Mouse (Mus musculus): ENCODE results near the gene Hist1h3f. TPM values are rescaled to one million over a fixed set of nuclear protein-coding genes. Genes with fewer than 3 reads are reported as not detected.
"Not testable (repeated sequence)": the region's sequence is repeated elsewhere in the genome, so short reads cannot be mapped to it uniquely, and the experiment has no call there.

Gene Hist1h3f
- polyA plus RNA-seq, 1 experiment: not detected

GRCm38 (mm10) chr13:23542225-23542980, 1.4 kb upstream of the Hist1h3f start:
- not testable (repeated sequence) for H3K27ac ChIP-seq (replicated peaks; ENCODE audit: low read depth, low read length); H3K4me1 ChIP-seq (ENCODE audit: control insufficient read depth, insufficient read depth, insufficient read length, low read length)
- H3K4me3 ChIP-seq (ENCODE audit: insufficient read depth, low read depth, low read length): peak overlapping the region; percentile 74

GRCm38 (mm10) chr13:23542999-23543607, 749 bp upstream of the Hist1h3f start, which contains the start of gene Hist1h2bh:
Hist1h2bh (minus strand) TSS chr13:23543392.
- H3K4me3 ChIP-seq (ENCODE audit: insufficient read depth, low read depth, low read length): peak within 1 kb of the TSS; percentile 74

GRCm38 (mm10) chr13:23544787-23545120, 902 bp downstream of the Hist1h3f start:
- not testable (repeated sequence) for H3K27ac ChIP-seq (replicated peaks; ENCODE audit: low read depth, low read length)

More at GRCm38 (mm10) chr13:23542999-23543607, 749 bp upstream of the Hist1h3f start, which contains the start of gene Hist1h2bh:
- 0 out of 2 replicates have a peak within 1 kb of the TSS, but pooled peaks have one; percentile 40 for H3K27ac ChIP-seq (replicated peaks; ENCODE audit: low read depth, low read length)
- not testable (repeated sequence) for H3K4me1 ChIP-seq (ENCODE audit: control insufficient read depth, insufficient read depth, insufficient read length, low read length)

GRCm38 (mm10) chr13:23546694-23547093, 2.8 kb downstream of the Hist1h3f start:
- Histone ChIP-seq H3K27ac (replicated peaks; ENCODE audit: low read depth, low read length) (no peak overlapping the region), H3K4me1 (ENCODE audit: control insufficient read depth, insufficient read depth, insufficient read length, low read length) (no peaks in the 10 kb centered on the region), H3K4me3 (ENCODE audit: insufficient read depth, low read depth, low read length) (no peak overlapping the region)

More at GRCm38 (mm10) chr13:23544787-23545120, 902 bp downstream of the Hist1h3f start:
- peak overlapping the region; percentile 84 for H3K4me3 ChIP-seq (ENCODE audit: insufficient read depth, low read depth, low read length)
- not testable (repeated sequence) for H3K4me1 ChIP-seq (ENCODE audit: control insufficient read depth, insufficient read depth, insufficient read length, low read length)

GRCm38 (mm10) chr13:23550761-23551145, 6.9 kb downstream of the Hist1h3f start:
- H3K4me3 ChIP-seq (ENCODE audit: insufficient read depth, low read depth, low read length): peak overlapping the region; percentile 50; the same call in 1 of the 2 replicates
- H3K27ac ChIP-seq (replicated peaks; ENCODE audit: low read depth, low read length): no peak overlapping the region
- H3K4me1 ChIP-seq (ENCODE audit: control insufficient read depth, insufficient read depth, insufficient read length, low read length): no peaks in the 10 kb centered on the region

GRCm38 (mm10) chr13:23551146-23551834, 7.4 kb downstream of the Hist1h3f start, which contains the start of gene Hist1h4f:
Hist1h4f (minus strand) TSS chr13:23551648.
- 0 out of 2 replicates have a peak within 1 kb of the TSS, but pooled peaks have one; percentile 5 for H3K27ac ChIP-seq (replicated peaks; ENCODE audit: low read depth, low read length)
- peak within 1 kb of the TSS; percentile 50 for H3K4me3 ChIP-seq (ENCODE audit: insufficient read depth, low read depth, low read length)
- H3K4me1 ChIP-seq (ENCODE audit: control insufficient read depth, insufficient read depth, insufficient read length, low read length): not testable (repeated sequence)

GRCm38 (mm10) chr13:23551931-23552914, 8.4 kb downstream of the Hist1h3f start:
- 0 out of 2 replicates have a peak overlapping the region, but pooled peaks have one; percentile 5 for H3K27ac ChIP-seq (replicated peaks; ENCODE audit: low read depth, low read length)
- peak overlapping the region; percentile 50; the same call in 1 of the 2 replicates for H3K4me3 ChIP-seq (ENCODE audit: insufficient read depth, low read depth, low read length)
- H3K4me1 ChIP-seq (ENCODE audit: control insufficient read depth, insufficient read depth, insufficient read length, low read length): no peaks in the 10 kb centered on the region

GRCm38 (mm10) chr13:23552962-23553361, 9.1 kb downstream of the Hist1h3f start, which contains the start of gene Hist1h1d:
Hist1h1d (plus strand) TSS chr13:23553262.
- Histone ChIP-seq H3K4me3 (ENCODE audit: insufficient read depth, low read depth, low read length) (no peak within 1 kb of the TSS), H3K27ac (replicated peaks; ENCODE audit: low read depth, low read length) (no peak within 1 kb of the TSS), H3K4me1 (ENCODE audit: control insufficient read depth, insufficient read depth, insufficient read length, low read length) (no peaks in the 10 kb centered on the region)

GRCm38 (mm10) chr13:23554393-23554792, 10.5 kb downstream of the Hist1h3f start:
- Histone ChIP-seq H3K4me3 (ENCODE audit: insufficient read depth, low read depth, low read length) (peak overlapping the region; percentile 69), H3K27ac (replicated peaks; ENCODE audit: low read depth, low read length) (no peak overlapping the region; the same call in 1 of the 2 replicates), H3K4me1 (ENCODE audit: control insufficient read depth, insufficient read depth, insufficient read length, low read length) (no peaks in the 10 kb centered on the region)

- Histone ChIP-seq H3K27ac (replicated peaks; ENCODE audit: low read depth, low read length) (peak overlapping the region; percentile 74), H3K4me1 (ENCODE audit: control insufficient read depth, insufficient read depth, insufficient read length, low read length) (no peaks in the 10 kb centered on the region), H3K4me3 (ENCODE audit: insufficient read depth, low read depth, low read length) (peak overlapping the region; percentile 69)
Observed at GRCm38 (mm10) chr13:23554925-23555838, 11.3 kb downstream of the Hist1h3f start.

- Histone ChIP-seq H3K4me1 (ENCODE audit: control insufficient read depth, insufficient read depth, insufficient read length, low read length) (no peaks in the 10 kb centered on the region), H3K4me3 (ENCODE audit: insufficient read depth, low read depth, low read length) (peak overlapping the region; percentile 69), H3K27ac (replicated peaks; ENCODE audit: low read depth, low read length) (peak overlapping the region; percentile 77)
Observed at GRCm38 (mm10) chr13:23555839-23556416, 12.1 kb downstream of the Hist1h3f start.

- Histone ChIP-seq H3K4me3 (ENCODE audit: insufficient read depth, low read depth, low read length) (no peak overlapping the region), H3K27ac (replicated peaks; ENCODE audit: low read depth, low read length) (no peak overlapping the region), H3K4me1 (ENCODE audit: control insufficient read depth, insufficient read depth, insufficient read length, low read length) (no peaks in the 10 kb centered on the region)
Observed at GRCm38 (mm10) chr13:23556906-23557305, 13.1 kb downstream of the Hist1h3f start.

GRCm38 (mm10) chr13:23560699-23561098, 16.8 kb downstream of the Hist1h3f start:
- not testable (repeated sequence) for H3K4me1 ChIP-seq (ENCODE audit: control insufficient read depth, insufficient read depth, insufficient read length, low read length); H3K27ac ChIP-seq (replicated peaks; ENCODE audit: low read depth, low read length); H3K4me3 ChIP-seq (ENCODE audit: insufficient read depth, low read depth, low read length)

All from brown adipose tissue, adult 24 weeks (tissue).